Mouse (Mus musculus): ENCODE results near the gene Slc16a2.

Slc16a2 gene

DNA sequence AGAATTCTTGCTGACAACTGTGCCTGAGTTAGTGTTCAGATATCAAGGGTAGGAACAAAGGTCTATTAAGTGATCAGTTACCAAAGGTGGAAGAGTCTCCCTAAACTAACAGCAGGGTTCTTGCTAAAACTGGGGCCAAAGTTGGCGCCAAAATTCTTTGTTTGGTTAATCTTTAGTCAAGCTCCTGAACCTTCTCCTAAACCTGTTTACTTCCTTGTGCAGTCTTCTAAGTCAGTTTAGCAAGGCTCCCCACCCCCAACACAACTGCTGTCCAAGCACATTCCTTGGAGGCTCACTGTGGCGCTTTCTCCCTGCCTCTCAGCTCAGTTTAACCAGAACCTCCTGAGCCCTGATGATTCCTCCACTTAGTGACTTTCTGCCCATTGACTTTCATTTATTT lies 168.8 kb downstream of the Slc16a2 start:
- no peak for DNase-seq (ENCODE audit: low spot score in 2 of 2)

DNA sequence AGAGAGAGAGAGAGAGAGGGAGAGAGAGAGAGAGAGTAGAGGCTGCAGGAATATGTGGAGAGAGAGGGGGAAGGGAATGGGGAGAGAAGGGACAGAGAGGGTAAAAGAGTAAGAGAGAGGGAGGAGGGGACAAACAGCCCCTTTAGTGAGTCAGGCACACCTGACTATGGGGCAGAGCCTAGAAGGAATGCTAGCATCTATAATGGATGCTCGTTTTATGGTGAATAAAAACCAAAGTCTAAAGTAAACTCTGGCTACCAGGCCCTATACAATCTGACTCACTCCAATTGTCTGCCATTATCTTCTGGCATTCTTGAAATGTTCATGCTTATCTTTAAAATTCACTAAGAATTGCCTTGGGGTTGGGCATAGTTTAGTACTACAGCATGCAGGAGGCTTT lies 169.7 kb downstream of the Slc16a2 start:
- no peak for DNase-seq (ENCODE audit: low spot score in 2 of 2)

Measured in spleen, postnatal 4 days (tissue).